8 mouse cellular contexts compared by ENCODE assay signal in genomic region chr11:64436412-64436727, GRCm38 (mm10). TPM values are rescaled to one million over a fixed set of nuclear protein-coding genes. Genes with fewer than 3 reads are reported as not detected.
DNase-seq lines count a peak whose midpoint lies in the region; ATAC-seq lines count a peak whose summit lies in the region.

F930015N05Rik (minus strand) TSS chr11:64436653.

- peak within 1 kb of the TSS; percentile 47 for H3K27ac ChIP-seq in kidney, embryonic 16.5 days (ENCODE audit: low read length)
- H3K27ac ChIP-seq in embryonic facial prominence, embryonic 11.5 days (replicated peaks; ENCODE audit: low read depth, low read length), result peak within 1 kb of the TSS; percentile 78
- peak within 1 kb of the TSS; percentile 70 for H3K27ac ChIP-seq in hindbrain, embryonic 11.5 days (ENCODE audit: low read depth, low read length)
- peak within 1 kb of the TSS; percentile 78 for H3K27ac ChIP-seq in midbrain, embryonic 12.5 days (replicated peaks)

- peak within 1 kb of the TSS; percentile 81 for H3K9ac ChIP-seq in kidney, embryonic 16.5 days (replicated peaks; ENCODE audit: low read length)
- H3K9ac ChIP-seq in embryonic facial prominence, embryonic 11.5 days (replicated peaks; ENCODE audit: low read length), result peak within 1 kb of the TSS; percentile 87
- H3K9ac ChIP-seq in hindbrain, embryonic 11.5 days (ENCODE audit: low read depth, low read length), result peak within 1 kb of the TSS; percentile 77
- H3K9ac ChIP-seq in midbrain, embryonic 12.5 days (replicated peaks), result peak within 1 kb of the TSS; percentile 90

- H3K4me3 ChIP-seq in kidney, embryonic 16.5 days (ENCODE audit: low read length), result peak within 1 kb of the TSS; percentile 64
- peak within 1 kb of the TSS; percentile 64 for H3K4me3 ChIP-seq in embryonic facial prominence, embryonic 11.5 days (ENCODE audit: low read depth, low read length)
- H3K4me3 ChIP-seq in hindbrain, embryonic 11.5 days (ENCODE audit: low read depth, low read length), result peak within 1 kb of the TSS; percentile 59
- H3K4me3 ChIP-seq in midbrain, embryonic 12.5 days, result peak within 1 kb of the TSS; percentile 63

- H3K27me3 ChIP-seq in kidney, embryonic 16.5 days (ENCODE audit: insufficient read depth, low read length), result peaks cover 35% of the 10 kb centered on the region
- no peaks in the 10 kb centered on the region for H3K27me3 ChIP-seq in embryonic facial prominence, embryonic 11.5 days (ENCODE audit: control insufficient read depth, insufficient read depth, low read length)
- peaks cover 9% of the 10 kb centered on the region for H3K27me3 ChIP-seq in hindbrain, embryonic 11.5 days (ENCODE audit: control insufficient read depth, insufficient read depth, low read length)
- H3K27me3 ChIP-seq in midbrain, embryonic 12.5 days, result peaks cover 20% of the 10 kb centered on the region

- H3K36me3 ChIP-seq in kidney, embryonic 16.5 days (ENCODE audit: insufficient read depth, low read length), result no peaks in the 10 kb centered on the region
- H3K36me3 ChIP-seq in embryonic facial prominence, embryonic 11.5 days (replicated peaks; ENCODE audit: control insufficient read depth, insufficient read depth, low read depth, low read length), result no peaks in the 10 kb centered on the region
- no peaks in the 10 kb centered on the region for H3K36me3 ChIP-seq in hindbrain, embryonic 11.5 days (ENCODE audit: control insufficient read depth, insufficient read depth, low read length)
- no peaks in the 10 kb centered on the region for H3K36me3 ChIP-seq in midbrain, embryonic 12.5 days

- H3K9me3 ChIP-seq in kidney, embryonic 16.5 days (ENCODE audit: low read length), result no peaks in the 10 kb centered on the region
- H3K9me3 ChIP-seq in embryonic facial prominence, embryonic 11.5 days (replicated peaks; ENCODE audit: control insufficient read depth, low read length), result no peaks in the 10 kb centered on the region
- H3K9me3 ChIP-seq in hindbrain, embryonic 11.5 days (ENCODE audit: control insufficient read depth, low read length), result no peaks in the 10 kb centered on the region
- no peaks in the 10 kb centered on the region for H3K9me3 ChIP-seq in midbrain, embryonic 12.5 days

- no peak for DNase-seq in kidney, postnatal 14 days
- peak; percentile 33 for DNase-seq in embryonic facial prominence, embryonic 11.5 days (ENCODE audit: low spot score)
- DNase-seq in hindbrain, embryonic 11.5 days (ENCODE audit: low spot score), result no peak
- no peak for DNase-seq in layer of hippocampus, adult 9-11 months
- DNase-seq in ovary, postnatal 10 days (ENCODE audit: low spot score), result no peak

- under 1% methylated on average over 22 of the region's 24 CpGs for WGBS in kidney, embryonic 16.5 days
- 0% methylated on average over 24 of the region's 24 CpGs for WGBS in embryonic facial prominence, embryonic 11.5 days
- WGBS in hindbrain, embryonic 11.5 days, result under 1% methylated on average over 24 of the region's 24 CpGs
- 0% methylated on average over 24 of the region's 24 CpGs for WGBS in midbrain, embryonic 12.5 days

- peak within 1 kb of the TSS; percentile 98 for H3K4me2 ChIP-seq in kidney, embryonic 16.5 days (replicated peaks; ENCODE audit: low read depth, low read length)
- peak within 1 kb of the TSS; percentile 93 for H3K4me2 ChIP-seq in embryonic facial prominence, embryonic 11.5 days (ENCODE audit: low read depth, low read length)
- H3K4me2 ChIP-seq in hindbrain, embryonic 11.5 days (replicated peaks; ENCODE audit: low read depth, low read length), result peak within 1 kb of the TSS; percentile 73
- peak within 1 kb of the TSS; percentile 89 for H3K4me2 ChIP-seq in midbrain, embryonic 12.5 days (replicated peaks)

- no peak for ATAC-seq in kidney, embryonic 16.5 days (ENCODE audit: low FRiP score, low TSS enrichment)
- no peak for ATAC-seq in embryonic facial prominence, embryonic 11.5 days (replicated peaks; ENCODE audit: insufficient number of reproducible peaks, low FRiP score, low TSS enrichment, low read depth)
- ATAC-seq in hindbrain, embryonic 11.5 days (ENCODE audit: low FRiP score), result no peak
- no peak for ATAC-seq in midbrain, embryonic 12.5 days (ENCODE audit: low FRiP score, low read depth)
- ATAC-seq in erythroid progenitor cell, adult 5-6 weeks (replicated peaks; ENCODE audit: low FRiP score, poor library complexity, severe bottlenecking), result no peak

- H3K4me1 ChIP-seq in kidney, embryonic 16.5 days (ENCODE audit: insufficient read depth, low read length), result peaks cover 11% of the 10 kb centered on the region
- H3K4me1 ChIP-seq in embryonic facial prominence, embryonic 11.5 days (ENCODE audit: control insufficient read depth, insufficient read depth, low read length), result 0 out of 2 replicates have a peak, but pooled peaks cover 2% of the 10 kb centered on the region
- peaks cover 9% of the 10 kb centered on the region; the same call in 1 of the 2 replicates for H3K4me1 ChIP-seq in hindbrain, embryonic 11.5 days (replicated peaks; ENCODE audit: control insufficient read depth, insufficient read depth, low read length)
- peaks cover 17% of the 10 kb centered on the region for H3K4me1 ChIP-seq in midbrain, embryonic 12.5 days

RNA-seq across cellular contexts. Expression of gene F930015N05Rik, which starts in this region (rescaled TPM):
- polyA plus RNA-seq in kidney, embryonic 16.5 days (2015; fragmentation: Nextera tagmentation; extraction: Ambion mirVana), result 0.22 and 0.25 TPM in 2 replicates
- polyA plus RNA-seq in embryonic facial prominence, embryonic 11.5 days (2014; fragmentation: Nextera tagmentation; extraction: Ambion mirVana), result 1.1 and 1.6 TPM in 2 replicates
- 0.76 and 1.6 TPM in 2 replicates for polyA plus RNA-seq in hindbrain, embryonic 11.5 days (2014; fragmentation: Nextera tagmentation; extraction: Ambion mirVana)
- 4.9 and 5.4 TPM in 2 replicates for polyA plus RNA-seq in midbrain, embryonic 12.5 days (2016; fragmentation: Nextera tagmentation; extraction: Ambion mirVana)
- total RNA-seq in erythroid progenitor cell, adult 5-6 weeks (2015; ENCODE audit: low replicate concordance), result not detected in 2 replicates
- not detected in 2 replicates for total RNA-seq in erythroid progenitor cell, adult 5-6 weeks (2017; ENCODE audit: low replicate concordance)
